Mouse (Mus musculus): Measurements from ENCODE around the gene Zfp638. TPM values are rescaled to one million over a fixed set of nuclear protein-coding genes. Genes with fewer than 3 reads are reported as not detected.
A peak's percentile ranks its signal among the peaks of the same experiment; 100 is the strongest.

The Zfp638 gene
- polyA plus RNA-seq, 1 experiment from 2014 or later, result 37.0 TPM

GRCm38 (mm10) chr6:83867598-83868585 is 983 bp downstream of the Zfp638 start:
- Histone ChIP-seq H3K4me2 (ENCODE audit: low read depth, low read length) (peak overlapping the region; percentile 95), H3K36me3 (ENCODE audit: control insufficient read depth, insufficient read depth) (no peaks in the 10 kb centered on the region), H3K4me1 (ENCODE audit: control insufficient read depth, insufficient read depth, low read length) (peaks cover 10% of the 10 kb centered on the region), H3K27ac (ENCODE audit: low read length) (peak overlapping the region; percentile 94), H3K9me3 (replicated peaks; ENCODE audit: control insufficient read depth, low read length) (no peaks in the 10 kb centered on the region), H3K9ac (ENCODE audit: low read length) (peak overlapping the region; percentile 82), H3K27me3 (ENCODE audit: control insufficient read depth, insufficient read depth, low read length) (no peaks in the 10 kb centered on the region), H3K4me3 (ENCODE audit: low read length) (peak overlapping the region; percentile 62)
- 2% methylated on average over 19 of the region's 19 CpGs for WGBS
- ATAC-seq (replicated peaks; ENCODE audit: extremely low read depth, insufficient read depth, low FRiP score), result peak; percentile 78

GRCm38 (mm10) chr6:83879815-83880214 is 12.9 kb downstream of the Zfp638 start:
- Histone ChIP-seq H3K36me3 (ENCODE audit: control insufficient read depth, insufficient read depth) (no peaks in the 10 kb centered on the region), H3K4me1 (ENCODE audit: control insufficient read depth, insufficient read depth, low read length) (no peaks in the 10 kb centered on the region), H3K27ac (ENCODE audit: low read length) (no peak overlapping the region), H3K4me2 (ENCODE audit: low read depth, low read length) (peak overlapping the region; percentile 28; the same call in 1 of the 2 replicates), H3K9ac (ENCODE audit: low read length) (peak overlapping the region; percentile 36; the same call in 1 of the 2 replicates), H3K4me3 (ENCODE audit: low read length) (peak overlapping the region; percentile 18; the same call in 1 of the 2 replicates), H3K9me3 (replicated peaks; ENCODE audit: control insufficient read depth, low read length) (no peaks in the 10 kb centered on the region), H3K27me3 (ENCODE audit: control insufficient read depth, insufficient read depth, low read length) (no peaks in the 10 kb centered on the region)
- no peak for ATAC-seq (replicated peaks; ENCODE audit: extremely low read depth, insufficient read depth, low FRiP score)
- 3% methylated on average over 4 of the region's 4 CpGs for WGBS

- no peak overlapping the region for H3K4me2 ChIP-seq (ENCODE audit: low read depth, low read length)
- H3K4me1 ChIP-seq (ENCODE audit: control insufficient read depth, insufficient read depth, low read length), result no peaks in the 10 kb centered on the region
- H3K36me3 ChIP-seq (ENCODE audit: control insufficient read depth, insufficient read depth), result no peaks in the 10 kb centered on the region
- WGBS, result 86% methylated on average over 3 of the region's 3 CpGs
- no peaks in the 10 kb centered on the region for H3K9me3 ChIP-seq (replicated peaks; ENCODE audit: control insufficient read depth, low read length)
- no peaks in the 10 kb centered on the region for H3K27me3 ChIP-seq (ENCODE audit: control insufficient read depth, insufficient read depth, low read length)
- no peak overlapping the region for H3K27ac ChIP-seq (ENCODE audit: low read length)
- H3K4me3 ChIP-seq (ENCODE audit: low read length), result no peak overlapping the region
- no peak for ATAC-seq (replicated peaks; ENCODE audit: extremely low read depth, insufficient read depth, low FRiP score)
- H3K9ac ChIP-seq (ENCODE audit: low read length), result no peak overlapping the region
Observed at GRCm38 (mm10) chr6:83886789-83887188, 19.9 kb downstream of the Zfp638 start.

GRCm38 (mm10) chr6:83888802-83889201 is 21.9 kb downstream of the Zfp638 start:
- no peak for ATAC-seq (replicated peaks; ENCODE audit: extremely low read depth, insufficient read depth, low FRiP score)
- H3K9me3 ChIP-seq (replicated peaks; ENCODE audit: control insufficient read depth, low read length), result no peaks in the 10 kb centered on the region
- 81% methylated on average over 1 of the region's 1 CpGs for WGBS
- no peak overlapping the region for H3K4me2 ChIP-seq (ENCODE audit: low read depth, low read length)
- H3K36me3 ChIP-seq (ENCODE audit: control insufficient read depth, insufficient read depth), result no peaks in the 10 kb centered on the region
- no peak overlapping the region for H3K27ac ChIP-seq (ENCODE audit: low read length)
- H3K9ac ChIP-seq (ENCODE audit: low read length), result no peak overlapping the region
- H3K27me3 ChIP-seq (ENCODE audit: control insufficient read depth, insufficient read depth, low read length), result no peaks in the 10 kb centered on the region
- H3K4me3 ChIP-seq (ENCODE audit: low read length), result no peak overlapping the region
- no peaks in the 10 kb centered on the region for H3K4me1 ChIP-seq (ENCODE audit: control insufficient read depth, insufficient read depth, low read length)

- no peak overlapping the region for H3K27ac ChIP-seq (ENCODE audit: low read length)
- no peak overlapping the region for H3K9ac ChIP-seq (ENCODE audit: low read length)
- H3K4me3 ChIP-seq (ENCODE audit: low read length), result no peak overlapping the region
- H3K9me3 ChIP-seq (replicated peaks; ENCODE audit: control insufficient read depth, low read length), result no peaks in the 10 kb centered on the region
- no peak overlapping the region for H3K4me2 ChIP-seq (ENCODE audit: low read depth, low read length)
- no peaks in the 10 kb centered on the region for H3K36me3 ChIP-seq (ENCODE audit: control insufficient read depth, insufficient read depth)
- 47% methylated on average over 2 of the region's 2 CpGs for WGBS
- H3K4me1 ChIP-seq (ENCODE audit: control insufficient read depth, insufficient read depth, low read length), result no peaks in the 10 kb centered on the region
- H3K27me3 ChIP-seq (ENCODE audit: control insufficient read depth, insufficient read depth, low read length), result no peaks in the 10 kb centered on the region
- ATAC-seq (replicated peaks; ENCODE audit: extremely low read depth, insufficient read depth, low FRiP score), result no peak
Observed at GRCm38 (mm10) chr6:83890281-83891015, 23.5 kb downstream of the Zfp638 start.

GRCm38 (mm10) chr6:83891251-83891650 is 24.3 kb downstream of the Zfp638 start:
- no peak overlapping the region for H3K4me3 ChIP-seq (ENCODE audit: low read length)
- no peak overlapping the region for H3K4me2 ChIP-seq (ENCODE audit: low read depth, low read length)
- 84% methylated on average over 5 of the region's 5 CpGs for WGBS
- no peak for ATAC-seq (replicated peaks; ENCODE audit: extremely low read depth, insufficient read depth, low FRiP score)
- no peak overlapping the region for H3K27ac ChIP-seq (ENCODE audit: low read length)
- H3K9ac ChIP-seq (ENCODE audit: low read length), result no peak overlapping the region
- no peaks in the 10 kb centered on the region for H3K4me1 ChIP-seq (ENCODE audit: control insufficient read depth, insufficient read depth, low read length)
- H3K36me3 ChIP-seq (ENCODE audit: control insufficient read depth, insufficient read depth), result no peaks in the 10 kb centered on the region
- no peaks in the 10 kb centered on the region for H3K27me3 ChIP-seq (ENCODE audit: control insufficient read depth, insufficient read depth, low read length)
- H3K9me3 ChIP-seq (replicated peaks; ENCODE audit: control insufficient read depth, low read length), result no peaks in the 10 kb centered on the region

- Histone ChIP-seq H3K4me3 (ENCODE audit: low read length) (no peak overlapping the region), H3K4me1 (ENCODE audit: control insufficient read depth, insufficient read depth, low read length) (no peaks in the 10 kb centered on the region), H3K4me2 (ENCODE audit: low read depth, low read length) (no peak overlapping the region), H3K27me3 (ENCODE audit: control insufficient read depth, insufficient read depth, low read length) (no peaks in the 10 kb centered on the region), H3K9ac (ENCODE audit: low read length) (no peak overlapping the region), H3K27ac (ENCODE audit: low read length) (no peak overlapping the region), H3K36me3 (ENCODE audit: control insufficient read depth, insufficient read depth) (no peaks in the 10 kb centered on the region), H3K9me3 (replicated peaks; ENCODE audit: control insufficient read depth, low read length) (no peaks in the 10 kb centered on the region)
- no peak for ATAC-seq (replicated peaks; ENCODE audit: extremely low read depth, insufficient read depth, low FRiP score)
- 77% methylated on average over 2 of the region's 2 CpGs for WGBS
Observed at GRCm38 (mm10) chr6:83891687-83892086, 24.8 kb downstream of the Zfp638 start.

- Histone ChIP-seq H3K4me3 (ENCODE audit: low read length) (no peak overlapping the region), H3K27ac (ENCODE audit: low read length) (no peak overlapping the region), H3K9me3 (replicated peaks; ENCODE audit: control insufficient read depth, low read length) (no peaks in the 10 kb centered on the region), H3K36me3 (ENCODE audit: control insufficient read depth, insufficient read depth) (no peaks in the 10 kb centered on the region), H3K9ac (ENCODE audit: low read length) (no peak overlapping the region), H3K27me3 (ENCODE audit: control insufficient read depth, insufficient read depth, low read length) (no peaks in the 10 kb centered on the region), H3K4me2 (ENCODE audit: low read depth, low read length) (no peak overlapping the region), H3K4me1 (ENCODE audit: control insufficient read depth, insufficient read depth, low read length) (no peaks in the 10 kb centered on the region)
- no peak for ATAC-seq (replicated peaks; ENCODE audit: extremely low read depth, insufficient read depth, low FRiP score)
- WGBS, result 91% methylated on average over 1 of the region's 1 CpGs
Observed at GRCm38 (mm10) chr6:83893086-83893485, 26.2 kb downstream of the Zfp638 start.

GRCm38 (mm10) chr6:83893584-83893983 is 26.7 kb downstream of the Zfp638 start:
- H3K36me3 ChIP-seq (ENCODE audit: control insufficient read depth, insufficient read depth), result no peaks in the 10 kb centered on the region
- no peak overlapping the region for H3K4me3 ChIP-seq (ENCODE audit: low read length)
- H3K27me3 ChIP-seq (ENCODE audit: control insufficient read depth, insufficient read depth, low read length), result no peaks in the 10 kb centered on the region
- no peaks in the 10 kb centered on the region for H3K9me3 ChIP-seq (replicated peaks; ENCODE audit: control insufficient read depth, low read length)
- no peak overlapping the region for H3K9ac ChIP-seq (ENCODE audit: low read length)
- 90% methylated on average over 1 of the region's 1 CpGs for WGBS
- H3K4me2 ChIP-seq (ENCODE audit: low read depth, low read length), result no peak overlapping the region
- no peaks in the 10 kb centered on the region for H3K4me1 ChIP-seq (ENCODE audit: control insufficient read depth, insufficient read depth, low read length)
- ATAC-seq (replicated peaks; ENCODE audit: extremely low read depth, insufficient read depth, low FRiP score), result no peak
- H3K27ac ChIP-seq (ENCODE audit: low read length), result no peak overlapping the region

All from heart, embryonic 16.5 days (tissue).